Mouse (Mus musculus) small intestine, adult 2 months (tissue): ENCODE data around the gene Pdxk. TPM values are rescaled to one million over a fixed set of nuclear protein-coding genes. Genes with fewer than 3 reads are reported as not detected.
"Not testable (repeated sequence)": the region's sequence is repeated elsewhere in the genome, so short reads cannot be mapped to it uniquely, and the experiment has no call there.

Experiments used
- H3K27ac ChIP-seq: fragments of 200-500 bp; 2 replicates; pipeline ENCODE4 v1.5.1; 2012; ENCODE audit warnings: low read depth, low read length, control low read depth, inconsistent platforms; ENCODE audit not compliant: insufficient read depth
- H3K27me3 ChIP-seq: fragments of 200-500 bp; 2 replicates; pipeline ENCODE4 v1.6.1; 2012; ENCODE audit warnings: mild to moderate bottlenecking, moderate library complexity, low read length, inconsistent platforms; ENCODE audit not compliant: control insufficient read depth, insufficient read depth
- H3K36me3 ChIP-seq: fragments of 200-500 bp; 2 replicates; pipeline ENCODE4 v1.6.1; 2012; ENCODE audit warnings: mild to moderate bottlenecking, low read length, control low read depth, inconsistent platforms; ENCODE audit not compliant: control insufficient read depth, insufficient read depth
- H3K4me1 ChIP-seq: fragments of 200-500 bp; 2 replicates; pipeline ENCODE4 v1.6.1; 2012; ENCODE audit warnings: low read length, inconsistent platforms, mixed read lengths; ENCODE audit not compliant: control insufficient read depth, insufficient read depth, insufficient read length
- H3K4me3 ChIP-seq: fragments of 200-500 bp; 2 replicates; pipeline ENCODE4 v1.5.1; 2012; ENCODE audit warnings: low read depth, mild to moderate bottlenecking, control low read depth, inconsistent platforms, low read length, moderate library complexity
- CTCF ChIP-seq: fragments of 200-500 bp; IDR thresholded peaks from 2 replicates; pipeline ENCODE4 v1.5.1; 2012; ENCODE audit warnings: low read depth, mild to moderate bottlenecking, control low read depth, inconsistent platforms, low read length, moderate library complexity, mixed read lengths; ENCODE audit not compliant: insufficient replicate concordance, insufficient read length; ENCODE audit errors: extremely low read depth
- POLR2A ChIP-seq: fragments of 200-500 bp; IDR thresholded peaks from 2 replicates; pipeline ENCODE4 v1.6.1; 2012; ENCODE audit warnings: low read depth, mild to moderate bottlenecking, control low read depth, inconsistent platforms, low read length, moderate library complexity
- WGBS: fragments of 180-500 bp; shearing (Covaris S2); methylation state at CpG from one replicate; pipeline ENCODE4 v1.1.7; 2018; 5-methylcytosine and 5-hydroxymethylcytosine counted together
- polyA plus RNA-seq: library from polyadenylated mRNA; depleted of rRNA; stranded (reverse); fragments of >200 nt; gene quantifications from 2 replicates; pipeline ENCODE4 v1.2.3, GENCODE M21; 2012

Gene Pdxk
- polyA plus RNA-seq, 1 experiment = 38.7 TPM

GRCm38 (mm10) chr10:78418791-78419190 lies 46.0 kb downstream of the Pdxk start:
- Histone ChIP-seq H3K27ac (no peak overlapping the region), H3K27me3 (no peaks in the 10 kb centered on the region), H3K4me1 (no peaks in the 10 kb centered on the region), H3K4me3 (no peak overlapping the region), H3K36me3 (no peaks in the 10 kb centered on the region)
- TF ChIP-seq CTCF (no peak), POLR2A (no peak)
- WGBS = 71% methylated on average over 2 of the region's 2 CpGs

- Histone ChIP-seq H3K36me3 (no peaks in the 10 kb centered on the region), H3K4me1 (no peaks in the 10 kb centered on the region), H3K27ac (no peak overlapping the region), H3K27me3 (no peaks in the 10 kb centered on the region), H3K4me3 (no peak overlapping the region)
- WGBS = 59% methylated on average over 5 of the region's 5 CpGs
- TF ChIP-seq POLR2A (no peak), CTCF (no peak)
Measured at GRCm38 (mm10) chr10:78417888-78418287, 46.9 kb downstream of the Pdxk start.

GRCm38 (mm10) chr10:78414936-78415335 lies 49.8 kb downstream of the Pdxk start:
- H3K27ac ChIP-seq, H3K4me3 ChIP-seq, H3K27me3 ChIP-seq, H3K36me3 ChIP-seq, H3K4me1 ChIP-seq: not testable (repeated sequence)
- WGBS = 87% methylated on average over 3 of the region's 4 CpGs

- WGBS = 26% methylated on average over 7 of the region's 7 CpGs
- Histone ChIP-seq H3K27me3 (no peaks in the 10 kb centered on the region), H3K27ac (no peak overlapping the region), H3K4me3 (peak overlapping the region; percentile 65), H3K36me3 (peaks cover 18% of the 10 kb centered on the region), H3K4me1 (no peaks in the 10 kb centered on the region)
- no peak for TF ChIP-seq CTCF
- TF ChIP-seq POLR2A = no peak
Measured at GRCm38 (mm10) chr10:78413152-78413520, 51.6 kb downstream of the Pdxk start.

- peak within 1 kb of the TSS; percentile 65 for H3K4me3 ChIP-seq
- H3K27me3 ChIP-seq = no peaks in the 10 kb centered on the region
- TF ChIP-seq CTCF (peak; percentile 98), POLR2A (peak; percentile 38; the same call in 1 of the 2 replicates)
- H3K27ac ChIP-seq = peak within 1 kb of the TSS; percentile 12; the same call in 1 of the 2 replicates
- peaks cover 22% of the 10 kb centered on the region for H3K36me3 ChIP-seq
- H3K4me1 ChIP-seq = no peaks in the 10 kb centered on the region
- WGBS = under 1% methylated on average over 70 of the region's 70 CpGs
Measured at GRCm38 (mm10) chr10:78412319-78413151, 52.2 kb downstream of the Pdxk start, which contains the start of gene Rrp1. Rrp1 (minus strand) TSS chr10:78413043.

GRCm38 (mm10) chr10:78411851-78412250 lies 52.9 kb downstream of the Pdxk start:
- no peaks in the 10 kb centered on the region for H3K4me1 ChIP-seq
- TF ChIP-seq CTCF (no peak), POLR2A (no peak)
- H3K4me3 ChIP-seq = peak overlapping the region; percentile 65
- H3K27me3 ChIP-seq = no peaks in the 10 kb centered on the region
- no peak overlapping the region for H3K27ac ChIP-seq
- 4% methylated on average over 8 of the region's 8 CpGs for WGBS
- peaks cover 28% of the 10 kb centered on the region for H3K36me3 ChIP-seq

GRCm38 (mm10) chr10:78409035-78409788 lies 55.6 kb downstream of the Pdxk start:
- no peak for TF ChIP-seq POLR2A
- TF ChIP-seq CTCF = no peak
- no peaks in the 10 kb centered on the region for H3K4me1 ChIP-seq
- WGBS = 85% methylated on average over 9 of the region's 9 CpGs
- no peaks in the 10 kb centered on the region for H3K27me3 ChIP-seq
- no peak overlapping the region for H3K4me3 ChIP-seq
- no peak overlapping the region for H3K27ac ChIP-seq
- peaks cover 52% of the 10 kb centered on the region for H3K36me3 ChIP-seq
